Mouse (Mus musculus) hindbrain, embryonic 15.5 days (tissue): Measurements from ENCODE around the gene Dact3. TPM values are rescaled to one million over a fixed set of nuclear protein-coding genes. Genes with fewer than 3 reads are reported as not detected.

Experiments used
- ATAC-seq: fragments of 200-750 bp; cut with Nextera tagmentation; 2 replicates; pipeline ENCODE4 v1.8.0; 2017; ENCODE audit warnings: low read depth, moderate number of reproducible peaks, moderate TSS enrichment; ENCODE audit not compliant: low FRiP score
- H3K27ac ChIP-seq: fragments of 300-500 bp; sonication (generic); replicated peaks from 2 replicates; pipeline ENCODE4 v1.5.1; 2015; ENCODE audit warnings: mild to moderate bottlenecking, inconsistent platforms
- H3K27me3 ChIP-seq: fragments of 300-500 bp; sonication (generic); 2 replicates; pipeline ENCODE4 v1.6.1; 2015; ENCODE audit warnings: control low read depth, inconsistent platforms
- H3K36me3 ChIP-seq: fragments of 300-500 bp; sonication (generic); 2 replicates; pipeline ENCODE4 v1.6.1; 2015; ENCODE audit warnings: control low read depth, inconsistent platforms
- H3K4me1 ChIP-seq: fragments of 300-500 bp; sonication (generic); replicated peaks from 2 replicates; pipeline ENCODE4 v1.6.1; 2015; ENCODE audit warnings: control low read depth, inconsistent platforms
- H3K4me2 ChIP-seq: fragments of 300-500 bp; sonication (generic); 2 replicates; pipeline ENCODE4 v1.6.1; 2015; ENCODE audit warnings: moderate library complexity, mild to moderate bottlenecking, inconsistent platforms
- H3K4me3 ChIP-seq: fragments of 300-500 bp; sonication (generic); 2 replicates; pipeline ENCODE4 v1.5.1; 2015; ENCODE audit warnings: mild to moderate bottlenecking, inconsistent platforms
- H3K9ac ChIP-seq: fragments of 300-500 bp; sonication (generic); 2 replicates; pipeline ENCODE4 v1.6.1; 2015; ENCODE audit warnings: inconsistent platforms
- H3K9me3 ChIP-seq: fragments of 300-500 bp; sonication (generic); 2 replicates; pipeline ENCODE4 v1.6.1; 2016; ENCODE audit warnings: control low read depth, inconsistent platforms
- WGBS: fragments of 180-500 bp; shearing (Covaris S2); methylation state at CpG from one replicate; pipeline ENCODE4 v1.1.7; 2015; 5-methylcytosine and 5-hydroxymethylcytosine counted together
- polyA plus RNA-seq: library from polyadenylated mRNA; unstranded; fragments of >200 nt; fragmentation: Nextera tagmentation; extraction: Ambion mirVana; gene quantifications from 2 replicates; pipeline ENCODE4 v1.2.1, GENCODE M21; 2015

Gene Dact3
- polyA plus RNA-seq, 1 experiment from 2014 or later: 5.6 TPM

- peak within 1 kb of the TSS; percentile 69 for H3K27ac ChIP-seq
- peak within 1 kb of the TSS; percentile 82 for H3K4me2 ChIP-seq
- H3K4me3 ChIP-seq: peak within 1 kb of the TSS; percentile 56
- WGBS: 1% methylated on average over 30 of the region's 32 CpGs
- peaks cover 36% of the 10 kb centered on the region for H3K36me3 ChIP-seq
- H3K9ac ChIP-seq: peak within 1 kb of the TSS; percentile 52
- H3K27me3 ChIP-seq: no peaks in the 10 kb centered on the region
- ATAC-seq: peak; percentile 87
- no peaks in the 10 kb centered on the region for H3K9me3 ChIP-seq
- peaks cover 32% of the 10 kb centered on the region for H3K4me1 ChIP-seq
These were observed 32.5 kb upstream of the Dact3 start, which contains the start of gene Prkd2 for GRCm38 (mm10) chr7:16842645-16843063. TSS of gene Prkd2 (plus strand) at chr7:16842902.

- Histone ChIP-seq H3K4me2 (peak overlapping the region; percentile 82), H3K27ac (peak overlapping the region; percentile 69), H3K4me1 (peaks cover 33% of the 10 kb centered on the region), H3K9me3 (no peaks in the 10 kb centered on the region), H3K9ac (peak overlapping the region; percentile 52), H3K36me3 (peaks cover 27% of the 10 kb centered on the region), H3K4me3 (peak overlapping the region; percentile 56), H3K27me3 (no peaks in the 10 kb centered on the region)
- ATAC-seq: peak; percentile 5; the same call in 1 of the 2 replicates
- 2% methylated on average over 33 of the region's 33 CpGs for WGBS
These were observed 31.5 kb upstream of the Dact3 start for GRCm38 (mm10) chr7:16843441-16844171.

GRCm38 (mm10) chr7:16844696-16845071, 30.4 kb upstream of the Dact3 start:
- Histone ChIP-seq H3K4me2 (peak overlapping the region; percentile 82), H3K27me3 (no peaks in the 10 kb centered on the region), H3K9me3 (no peaks in the 10 kb centered on the region), H3K4me3 (peak overlapping the region; percentile 56; the same call in 1 of the 2 replicates), H3K4me1 (peaks cover 35% of the 10 kb centered on the region), H3K27ac (peak overlapping the region; percentile 24; the same call in 1 of the 2 replicates), H3K9ac (no peak overlapping the region), H3K36me3 (peaks cover 24% of the 10 kb centered on the region)
- WGBS: 65% methylated on average over 3 of the region's 3 CpGs
- ATAC-seq: no peak

- H3K36me3 ChIP-seq: peaks cover 25% of the 10 kb centered on the region
- 38% methylated on average over 14 of the region's 14 CpGs for WGBS
- H3K9ac ChIP-seq: no peak overlapping the region
- H3K4me1 ChIP-seq: peaks cover 35% of the 10 kb centered on the region
- no peaks in the 10 kb centered on the region for H3K27me3 ChIP-seq
- no peak for ATAC-seq
- peak overlapping the region; percentile 24; the same call in 1 of the 2 replicates for H3K27ac ChIP-seq
- peak overlapping the region; percentile 82 for H3K4me2 ChIP-seq
- peak overlapping the region; percentile 17 for H3K4me3 ChIP-seq
- H3K9me3 ChIP-seq: no peaks in the 10 kb centered on the region
These were observed 29.9 kb upstream of the Dact3 start for GRCm38 (mm10) chr7:16845072-16845819.

- peaks cover 35% of the 10 kb centered on the region for H3K4me1 ChIP-seq
- 41% methylated on average over 10 of the region's 10 CpGs for WGBS
- H3K4me2 ChIP-seq: peak overlapping the region; percentile 82
- H3K27ac ChIP-seq: no peak overlapping the region
- no peak for ATAC-seq
- no peak overlapping the region for H3K4me3 ChIP-seq
- peaks cover 22% of the 10 kb centered on the region for H3K36me3 ChIP-seq
- H3K27me3 ChIP-seq: no peaks in the 10 kb centered on the region
- H3K9ac ChIP-seq: no peak overlapping the region
- H3K9me3 ChIP-seq: no peaks in the 10 kb centered on the region
These were observed 29.3 kb upstream of the Dact3 start for GRCm38 (mm10) chr7:16845820-16846167.

GRCm38 (mm10) chr7:16846775-16847174, 28.3 kb upstream of the Dact3 start:
- Histone ChIP-seq H3K27ac (no peak overlapping the region), H3K27me3 (no peaks in the 10 kb centered on the region), H3K4me2 (no peak overlapping the region), H3K4me3 (no peak overlapping the region), H3K4me1 (peaks cover 35% of the 10 kb centered on the region), H3K9me3 (no peaks in the 10 kb centered on the region), H3K9ac (no peak overlapping the region), H3K36me3 (peaks cover 16% of the 10 kb centered on the region; the same call in 1 of the 2 replicates)
- WGBS: 95% methylated on average over 5 of the region's 5 CpGs
- ATAC-seq: no peak

- H3K4me1 ChIP-seq: peaks cover 30% of the 10 kb centered on the region
- no peak overlapping the region for H3K27ac ChIP-seq
These were observed 27.6 kb upstream of the Dact3 start for GRCm38 (mm10) chr7:16847507-16847906.

GRCm38 (mm10) chr7:16848579-16848978, 26.5 kb upstream of the Dact3 start:
- Histone ChIP-seq H3K9ac (no peak overlapping the region), H3K4me2 (no peak overlapping the region), H3K27me3 (no peaks in the 10 kb centered on the region), H3K9me3 (no peaks in the 10 kb centered on the region), H3K36me3 (peaks cover 19% of the 10 kb centered on the region), H3K27ac (no peak overlapping the region), H3K4me3 (no peak overlapping the region), H3K4me1 (peaks cover 23% of the 10 kb centered on the region)
- 16% methylated on average over 17 of the region's 17 CpGs for WGBS
- ATAC-seq: no peak

More at GRCm38 (mm10) chr7:16847507-16847906, 27.6 kb upstream of the Dact3 start:
- no peaks in the 10 kb centered on the region for H3K27me3 ChIP-seq
- H3K36me3 ChIP-seq: peaks cover 16% of the 10 kb centered on the region; the same call in 1 of the 2 replicates
- no peak overlapping the region for H3K4me2 ChIP-seq
- H3K9me3 ChIP-seq: no peaks in the 10 kb centered on the region
- ATAC-seq: no peak
- no peak overlapping the region for H3K9ac ChIP-seq
- H3K4me3 ChIP-seq: no peak overlapping the region
- 88% methylated on average over 19 of the region's 19 CpGs for WGBS

GRCm38 (mm10) chr7:16851636-16852035, 23.5 kb upstream of the Dact3 start:
- Histone ChIP-seq H3K9me3 (no peaks in the 10 kb centered on the region), H3K4me3 (no peak overlapping the region), H3K9ac (no peak overlapping the region), H3K27ac (no peak overlapping the region), H3K27me3 (no peaks in the 10 kb centered on the region), H3K36me3 (peaks cover 32% of the 10 kb centered on the region), H3K4me1 (peaks cover 3% of the 10 kb centered on the region; the same call in 1 of the 2 replicates), H3K4me2 (no peak overlapping the region)
- no peak for ATAC-seq
- 93% methylated on average over 4 of the region's 4 CpGs for WGBS

GRCm38 (mm10) chr7:16853302-16853831, 21.8 kb upstream of the Dact3 start:
- Histone ChIP-seq H3K4me2 (no peak overlapping the region), H3K27me3 (no peaks in the 10 kb centered on the region), H3K4me3 (no peak overlapping the region), H3K4me1 (peaks cover 3% of the 10 kb centered on the region; the same call in 1 of the 2 replicates), H3K27ac (no peak overlapping the region), H3K36me3 (peaks cover 36% of the 10 kb centered on the region), H3K9me3 (no peaks in the 10 kb centered on the region), H3K9ac (no peak overlapping the region)
- ATAC-seq: no peak; the same call in 1 of the 2 replicates
- WGBS: 92% methylated on average over 14 of the region's 14 CpGs

GRCm38 (mm10) chr7:16858336-16858735, 16.8 kb upstream of the Dact3 start:
- WGBS: 23% methylated on average over 17 of the region's 17 CpGs
- H3K36me3 ChIP-seq: peaks cover 17% of the 10 kb centered on the region
- ATAC-seq: no peak

More at GRCm38 (mm10) chr7:16858336-16858735, 16.8 kb upstream of the Dact3 start:
- Histone ChIP-seq H3K4me2 (no peak overlapping the region), H3K9ac (no peak overlapping the region), H3K4me3 (no peak overlapping the region), H3K9me3 (no peaks in the 10 kb centered on the region), H3K27ac (no peak overlapping the region), H3K27me3 (no peaks in the 10 kb centered on the region), H3K4me1 (no peaks in the 10 kb centered on the region)
